Mouse (Mus musculus) intestine, embryonic 15.5 days (tissue): ENCODE results near the gene Atp2a3. TPM values are rescaled to one million over a fixed set of nuclear protein-coding genes. Genes with fewer than 3 reads are reported as not detected.
A peak's percentile ranks its signal among the peaks of the same experiment; 100 is the strongest.

ENCODE experiments used
- ATAC-seq: fragments of 200-750 bp; cut with Nextera tagmentation; 2 replicates; pipeline ENCODE4 v1.8.0; 2017; ENCODE audit warnings: moderate TSS enrichment, moderate library complexity
- H3K27ac ChIP-seq: fragments of 300-500 bp; sonication (generic); 2 replicates; pipeline ENCODE4 v1.5.1; 2015; ENCODE audit warnings: mild to moderate bottlenecking, inconsistent platforms
- H3K27me3 ChIP-seq: fragments of 300-500 bp; sonication (generic); replicated peaks from 2 replicates; pipeline ENCODE4 v1.6.1; 2015; ENCODE audit warnings: inconsistent platforms
- H3K36me3 ChIP-seq: fragments of 300-500 bp; sonication (generic); 2 replicates; pipeline ENCODE4 v1.6.1; 2015; ENCODE audit warnings: inconsistent platforms
- H3K4me1 ChIP-seq: fragments of 300-500 bp; sonication (generic); replicated peaks from 2 replicates; pipeline ENCODE4 v1.6.1; 2015; ENCODE audit warnings: inconsistent platforms
- H3K4me2 ChIP-seq: fragments of 300-500 bp; sonication (generic); replicated peaks from 2 replicates; pipeline ENCODE4 v1.6.1; 2015; ENCODE audit warnings: mild to moderate bottlenecking, inconsistent platforms
- H3K4me3 ChIP-seq: fragments of 300-500 bp; sonication (generic); replicated peaks from 2 replicates; pipeline ENCODE4 v1.5.1; 2015; ENCODE audit warnings: inconsistent platforms
- H3K9ac ChIP-seq: fragments of 300-500 bp; sonication (generic); 2 replicates; pipeline ENCODE4 v1.6.1; 2015; ENCODE audit warnings: inconsistent platforms
- H3K9me3 ChIP-seq: fragments of 300-500 bp; sonication (generic); 2 replicates; pipeline ENCODE4 v1.6.1; 2016; ENCODE audit warnings: inconsistent platforms
- WGBS: fragments of 180-500 bp; shearing (Covaris S2); methylation state at CpG from one replicate; pipeline ENCODE4 v1.1.7; 2015; 5-methylcytosine and 5-hydroxymethylcytosine counted together
- polyA plus RNA-seq: library from polyadenylated mRNA; unstranded; fragments of >200 nt; fragmentation: Nextera tagmentation; extraction: Ambion mirVana; gene quantifications from 2 replicates; pipeline ENCODE4 v1.2.1, GENCODE M21; 2015

Gene Atp2a3
- polyA plus RNA-seq, 1 experiment from 2014 or later = 23.5 TPM

DNA sequence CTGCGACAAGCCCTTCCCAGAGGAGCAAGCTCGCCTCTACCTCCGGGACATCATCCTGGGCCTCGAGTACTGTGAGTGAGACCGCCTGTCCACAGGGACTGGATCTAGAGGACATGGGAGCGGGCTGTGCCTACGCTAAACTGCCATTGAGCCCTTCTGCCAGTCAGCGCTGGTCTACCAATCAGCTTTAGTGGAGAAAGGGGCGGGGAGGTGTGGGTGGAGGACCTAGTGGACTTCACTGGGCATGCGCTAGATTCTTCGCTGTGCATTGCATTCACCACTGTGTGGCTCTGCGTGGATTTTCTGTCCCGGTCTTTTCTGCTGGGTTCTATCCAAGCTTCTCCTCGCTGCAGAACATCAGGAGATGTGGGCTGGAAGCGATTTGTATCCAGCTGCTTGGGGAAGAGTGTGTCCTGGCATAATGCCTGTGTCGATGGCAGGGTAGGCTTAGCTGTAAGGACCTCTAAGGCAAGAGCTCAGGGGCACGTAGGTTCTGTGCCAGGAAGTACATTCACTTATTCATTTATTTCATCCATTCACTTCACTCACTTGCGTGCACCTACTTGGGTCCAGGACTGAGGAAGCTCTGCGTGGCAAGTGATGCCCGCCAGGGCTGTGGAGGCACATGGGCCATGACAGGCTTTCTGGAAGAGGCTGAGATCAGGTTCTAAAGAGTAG is 70.0 kb downstream of the Atp2a3 start:
- H3K9ac ChIP-seq = peak overlapping the region; percentile 39; the same call in 1 of the 2 replicates
- peak overlapping the region; percentile 81 for H3K4me2 ChIP-seq
- H3K9me3 ChIP-seq = no peaks in the 10 kb centered on the region
- H3K27ac ChIP-seq = peak overlapping the region; percentile 68
- H3K27me3 ChIP-seq = no peaks in the 10 kb centered on the region
- H3K4me3 ChIP-seq = peak overlapping the region; percentile 30
- peak; percentile 91 for ATAC-seq
- 26% methylated on average over 20 of the region's 20 CpGs for WGBS
- H3K36me3 ChIP-seq = no peaks in the 10 kb centered on the region
- H3K4me1 ChIP-seq = peaks cover 12% of the 10 kb centered on the region; the same call in 1 of the 2 replicates

GRCm38 (mm10) chr11:73031536-73031935 is 70.6 kb downstream of the Atp2a3 start:
- Histone ChIP-seq H3K4me1 (peaks cover 12% of the 10 kb centered on the region; the same call in 1 of the 2 replicates), H3K27me3 (no peaks in the 10 kb centered on the region), H3K27ac (peak overlapping the region; percentile 48; the same call in 1 of the 2 replicates), H3K9me3 (no peaks in the 10 kb centered on the region), H3K36me3 (no peaks in the 10 kb centered on the region), H3K4me3 (no peak overlapping the region), H3K4me2 (no peak overlapping the region; the same call in 1 of the 2 replicates), H3K9ac (no peak overlapping the region)
- no peak for ATAC-seq
- WGBS = 75% methylated on average over 5 of the region's 5 CpGs

- H3K9me3 ChIP-seq = no peaks in the 10 kb centered on the region
- no peaks in the 10 kb centered on the region for H3K27me3 ChIP-seq
- H3K36me3 ChIP-seq = 0 out of 2 replicates have a peak, but pooled peaks cover 3% of the 10 kb centered on the region
- WGBS = 74% methylated on average over 7 of the region's 7 CpGs
- ATAC-seq = no peak
- H3K4me3 ChIP-seq = no peak overlapping the region
- H3K9ac ChIP-seq = no peak overlapping the region
- H3K4me2 ChIP-seq = no peak overlapping the region
- H3K4me1 ChIP-seq = peaks cover 12% of the 10 kb centered on the region
- no peak overlapping the region for H3K27ac ChIP-seq
Observed at GRCm38 (mm10) chr11:73036077-73036476, 75.1 kb downstream of the Atp2a3 start.

DNA sequence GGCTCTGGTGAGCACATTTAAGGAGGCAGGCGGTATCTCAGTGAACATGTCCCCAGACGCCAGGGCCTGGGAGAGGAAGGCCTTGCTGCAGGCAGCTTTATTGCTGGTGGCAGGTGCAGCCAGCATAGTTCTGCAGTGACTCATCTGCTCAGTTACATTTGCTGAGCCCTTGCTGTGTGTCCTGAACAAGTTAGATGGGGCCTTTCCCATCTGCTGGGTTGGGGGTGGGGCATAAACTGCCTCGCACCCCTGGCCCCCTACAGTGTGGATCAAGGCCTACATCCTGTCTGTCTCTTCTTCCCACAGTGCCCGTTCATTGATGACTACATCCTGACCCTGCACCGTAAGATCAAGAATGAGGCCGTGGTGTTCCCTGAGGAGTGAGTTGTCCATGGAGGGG is 75.9 kb downstream of the Atp2a3 start:
- no peaks in the 10 kb centered on the region for H3K27me3 ChIP-seq
- H3K4me1 ChIP-seq = peaks cover 6% of the 10 kb centered on the region
- H3K36me3 ChIP-seq = 0 out of 2 replicates have a peak, but pooled peaks cover 3% of the 10 kb centered on the region
- H3K27ac ChIP-seq = no peak overlapping the region
- no peak overlapping the region for H3K4me2 ChIP-seq
- WGBS = 42% methylated on average over 6 of the region's 6 CpGs
- ATAC-seq = peak; percentile 84
- no peak overlapping the region for H3K9ac ChIP-seq
- H3K4me3 ChIP-seq = no peak overlapping the region
- no peaks in the 10 kb centered on the region for H3K9me3 ChIP-seq

DNA sequence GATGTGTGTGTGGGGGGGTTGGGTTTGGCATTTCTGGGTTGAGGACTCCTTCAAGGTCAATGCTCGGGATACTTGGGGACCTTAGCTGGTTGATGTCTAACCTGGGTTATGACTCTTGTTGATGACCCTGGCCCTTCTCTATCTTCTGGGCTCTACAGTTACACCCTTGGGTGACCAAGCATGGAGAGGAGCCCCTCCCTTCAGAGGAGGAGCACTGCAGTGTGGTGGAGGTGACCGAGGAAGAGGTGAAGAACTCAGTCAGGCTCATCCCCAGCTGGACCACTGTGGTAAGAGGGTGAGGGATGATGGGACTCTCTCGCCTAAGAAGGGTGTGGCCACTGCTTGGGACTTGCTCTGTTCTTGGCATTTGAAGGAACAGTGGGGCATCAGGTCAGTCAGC is 76.7 kb downstream of the Atp2a3 start:
- Histone ChIP-seq H3K4me1 (peaks cover 6% of the 10 kb centered on the region), H3K4me2 (no peak overlapping the region), H3K36me3 (0 out of 2 replicates have a peak, but pooled peaks cover 3% of the 10 kb centered on the region), H3K27me3 (no peaks in the 10 kb centered on the region), H3K9me3 (no peaks in the 10 kb centered on the region), H3K4me3 (no peak overlapping the region), H3K27ac (no peak overlapping the region), H3K9ac (no peak overlapping the region)
- 91% methylated on average over 3 of the region's 3 CpGs for WGBS
- ATAC-seq = no peak

DNA sequence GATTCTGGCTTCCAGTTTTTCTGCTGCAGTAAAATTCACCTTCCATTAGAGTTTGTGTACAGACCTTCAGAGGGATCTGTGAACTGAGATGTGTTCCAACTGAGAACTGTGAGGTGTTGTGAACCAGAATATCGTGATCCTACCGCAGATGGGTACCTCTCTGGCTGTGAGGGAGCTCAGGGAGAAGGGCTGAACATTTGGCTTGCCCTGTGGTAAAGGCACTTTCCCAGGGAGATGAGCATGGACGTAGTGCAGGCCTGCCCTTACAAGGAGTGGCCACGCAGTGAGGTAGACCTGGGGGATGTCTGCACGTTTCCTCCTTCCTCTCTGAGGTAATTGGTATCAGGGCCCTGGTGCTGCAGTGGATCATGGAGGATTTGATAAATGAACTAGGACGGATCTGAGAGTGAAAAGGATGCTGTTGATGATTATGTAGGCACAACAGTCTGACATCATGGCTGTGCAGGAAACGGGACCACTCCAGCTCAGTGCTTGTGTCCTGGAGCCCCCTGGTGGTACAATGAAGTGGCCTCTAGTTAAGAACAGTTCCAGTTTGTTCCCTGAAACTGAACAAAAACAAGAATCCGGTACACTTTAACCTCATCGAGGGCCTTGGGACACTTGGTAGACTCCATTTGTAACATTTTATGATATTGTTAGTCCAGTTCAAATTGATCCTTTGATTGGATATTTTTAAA is 78.3 kb downstream of the Atp2a3 start:
- WGBS = 56% methylated on average over 9 of the region's 9 CpGs

More for the DNA sequence above, 78.3 kb downstream of the Atp2a3 start:
- ATAC-seq = no peak
- H3K4me2 ChIP-seq = no peak overlapping the region
- peaks cover 6% of the 10 kb centered on the region for H3K4me1 ChIP-seq
- H3K27me3 ChIP-seq = no peaks in the 10 kb centered on the region
- H3K9ac ChIP-seq = no peak overlapping the region
- no peaks in the 10 kb centered on the region for H3K9me3 ChIP-seq
- no peak overlapping the region for H3K27ac ChIP-seq
- H3K4me3 ChIP-seq = no peak overlapping the region
- 0 out of 2 replicates have a peak, but pooled peaks cover 3% of the 10 kb centered on the region for H3K36me3 ChIP-seq

Other genes with a start within 250 kb of the Atp2a3 start
- gene Cyb5d2, start 165.0 kb upstream of the Atp2a3 start, polyA plus RNA-seq = 4.1 and 4.8 TPM in 2 replicates
- gene Zzef1, start 164.9 kb upstream of the Atp2a3 start, polyA plus RNA-seq = 10.5 and 12.6 TPM in 2 replicates
- gene P2rx1, start 37.9 kb downstream of the Atp2a3 start, polyA plus RNA-seq = 14.3 and 27.7 TPM in 2 replicates
- gene Camkk1, start 57.8 kb downstream of the Atp2a3 start, polyA plus RNA-seq = 8.5 and 8.6 TPM in 2 replicates
- 9.3 and 9.7 TPM in 2 replicates for gene Ncbp3, start 86.6 kb downstream of the Atp2a3 start, polyA plus RNA-seq
- gene Itgae, start 129.4 kb downstream of the Atp2a3 start, polyA plus RNA-seq = 0.19 and 0.35 TPM in 2 replicates
- gene Haspin, start 177.1 kb downstream of the Atp2a3 start, polyA plus RNA-seq = 15.2 and 16.5 TPM in 2 replicates
- 0.09 TPM in 1 of 2 replicates, not detected in the other for gene P2rx5, start 199.3 kb downstream of the Atp2a3 start, polyA plus RNA-seq
- gene Emc6, start 215.9 kb downstream of the Atp2a3 start, polyA plus RNA-seq = 118 and 126 TPM in 2 replicates
- gene Tax1bp3, start 215.9 kb downstream of the Atp2a3 start, polyA plus RNA-seq = 208 and 212 TPM in 2 replicates
- gene Ctns, start 237.9 kb downstream of the Atp2a3 start, polyA plus RNA-seq = 23.8 and 25.1 TPM in 2 replicates
- 6.2 and 8.1 TPM in 2 replicates for gene Shpk, start 238.3 kb downstream of the Atp2a3 start, polyA plus RNA-seq